Mouse (Mus musculus) cerebellum, adult 2 months (tissue): Measurements from ENCODE around the gene Vps39.

ENCODE experiments used
- CTCF ChIP-seq: fragments of 200-500 bp; IDR thresholded peaks from 2 replicates; pipeline ENCODE4 v1.5.1; 2011; ENCODE audit warnings: low read depth, mild to moderate bottlenecking, control low read depth, low read length, moderate library complexity, borderline replicate concordance; ENCODE audit not compliant: insufficient read depth
- POLR2A ChIP-seq: fragments of 200-500 bp; IDR thresholded peaks from 2 replicates; pipeline ENCODE4 v1.6.1; 2011; ENCODE audit warnings: low read length, control low read depth, borderline replicate concordance; ENCODE audit not compliant: insufficient read depth

GRCm38 (mm10) chr2:120331575-120331974, 21.4 kb downstream of the Vps39 start:
- TF ChIP-seq POLR2A (no peak), CTCF (no peak)
